Mouse (Mus musculus) limb, embryonic 15.5 days (tissue): ENCODE measurements around the gene Trp53tg5. TPM values are rescaled to one million over a fixed set of nuclear protein-coding genes. Genes with fewer than 3 reads are reported as not detected.

ENCODE experiments used
- ATAC-seq: fragments of 200-750 bp; cut with Nextera tagmentation; 2 replicates; pipeline ENCODE4 v1.8.0; 2017; ENCODE audit warnings: low read depth, moderate TSS enrichment; ENCODE audit not compliant: insufficient number of reproducible peaks, low FRiP score, low TSS enrichment
- H3K27ac ChIP-seq: fragments of 300-500 bp; sonication (generic); 2 replicates; pipeline ENCODE4 v1.5.1; 2015; ENCODE audit warnings: moderate library complexity, mild to moderate bottlenecking, inconsistent platforms
- H3K27me3 ChIP-seq: fragments of 300-500 bp; sonication (generic); 2 replicates; pipeline ENCODE4 v1.6.1; 2015; ENCODE audit warnings: inconsistent platforms
- H3K36me3 ChIP-seq: fragments of 300-500 bp; sonication (generic); 2 replicates; pipeline ENCODE4 v1.6.1; 2015; ENCODE audit warnings: inconsistent platforms
- H3K4me1 ChIP-seq: fragments of 300-500 bp; sonication (generic); 2 replicates; pipeline ENCODE4 v1.6.1; 2015; ENCODE audit warnings: inconsistent platforms
- H3K4me2 ChIP-seq: fragments of 300-500 bp; sonication (generic); 2 replicates; pipeline ENCODE4 v1.6.1; 2015; ENCODE audit warnings: mild to moderate bottlenecking, inconsistent platforms
- H3K4me3 ChIP-seq: fragments of 300-500 bp; sonication (generic); 2 replicates; pipeline ENCODE4 v1.5.1; 2015; ENCODE audit warnings: mild to moderate bottlenecking, inconsistent platforms
- H3K9ac ChIP-seq: fragments of 300-500 bp; sonication (generic); 2 replicates; pipeline ENCODE4 v1.6.1; 2015; ENCODE audit warnings: inconsistent platforms
- H3K9me3 ChIP-seq: fragments of 300-500 bp; sonication (generic); 2 replicates; pipeline ENCODE4 v1.6.1; 2016; ENCODE audit warnings: inconsistent platforms
- WGBS: fragments of 180-500 bp; shearing (Covaris S2); methylation state at CpG from one replicate; pipeline ENCODE4 v1.1.7; 2015; 5-methylcytosine and 5-hydroxymethylcytosine counted together
- polyA plus RNA-seq: library from polyadenylated mRNA; unstranded; fragments of >200 nt; fragmentation: Nextera tagmentation; extraction: Ambion mirVana; gene quantifications from 2 replicates; pipeline ENCODE4 v1.2.1, GENCODE M21; 2015

Trp53tg5 gene
- polyA plus RNA-seq, 1 experiment from 2014 or later: not detected

DNA sequence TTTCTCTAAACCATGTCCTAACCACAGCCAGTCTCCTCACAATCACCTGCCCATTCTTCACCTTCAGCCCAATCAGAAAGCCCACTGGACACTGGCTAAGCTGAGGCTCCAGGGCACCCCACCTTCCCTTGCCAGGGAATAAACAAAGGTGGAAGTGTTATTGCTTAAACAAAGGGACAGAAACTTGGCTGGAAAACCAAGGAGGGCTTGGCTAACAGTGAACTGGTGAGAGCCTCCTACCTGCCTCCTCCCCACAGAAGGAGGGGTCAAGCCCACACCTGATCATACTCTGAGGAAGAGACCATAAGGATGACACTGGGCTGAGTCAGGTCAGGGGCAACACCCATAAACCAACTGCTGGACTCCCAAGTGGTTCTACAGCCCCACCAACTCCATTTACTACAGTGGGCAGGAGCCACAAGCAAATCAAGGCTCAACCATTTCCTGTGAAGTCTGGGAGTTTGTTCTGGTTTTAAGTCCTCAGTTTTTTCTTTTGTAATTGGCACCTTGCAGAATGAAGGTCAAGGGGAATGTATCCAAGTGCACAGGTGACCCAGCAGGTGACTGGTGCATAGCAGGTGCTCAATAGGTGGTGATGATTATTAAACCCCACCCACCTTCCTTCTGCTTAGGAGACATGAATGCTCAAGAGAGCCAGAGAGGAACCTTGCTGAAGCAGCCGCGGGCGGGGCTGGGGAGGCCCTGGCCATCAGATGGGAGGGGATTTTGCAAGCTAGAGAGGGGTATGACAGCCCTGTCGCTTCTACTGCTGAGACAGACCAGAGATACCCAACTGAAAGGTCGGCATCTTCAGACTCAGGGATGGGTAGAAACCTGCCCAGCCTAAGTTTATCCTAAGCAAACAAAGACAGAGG, 38.1 kb downstream of the Trp53tg5 start:
- ATAC-seq: no peak
- peaks cover 97% of the 10 kb centered on the region for H3K4me1 ChIP-seq
- peak overlapping the region; percentile 86 for H3K27ac ChIP-seq
- H3K27me3 ChIP-seq: no peaks in the 10 kb centered on the region
- no peak overlapping the region for H3K4me3 ChIP-seq
- 35% methylated on average over 5 of the region's 5 CpGs for WGBS
- H3K4me2 ChIP-seq: 0 out of 2 replicates have a peak overlapping the region, but pooled peaks have one; percentile 10
- no peaks in the 10 kb centered on the region for H3K36me3 ChIP-seq
- H3K9me3 ChIP-seq: no peaks in the 10 kb centered on the region
- H3K9ac ChIP-seq: no peak overlapping the region

DNA sequence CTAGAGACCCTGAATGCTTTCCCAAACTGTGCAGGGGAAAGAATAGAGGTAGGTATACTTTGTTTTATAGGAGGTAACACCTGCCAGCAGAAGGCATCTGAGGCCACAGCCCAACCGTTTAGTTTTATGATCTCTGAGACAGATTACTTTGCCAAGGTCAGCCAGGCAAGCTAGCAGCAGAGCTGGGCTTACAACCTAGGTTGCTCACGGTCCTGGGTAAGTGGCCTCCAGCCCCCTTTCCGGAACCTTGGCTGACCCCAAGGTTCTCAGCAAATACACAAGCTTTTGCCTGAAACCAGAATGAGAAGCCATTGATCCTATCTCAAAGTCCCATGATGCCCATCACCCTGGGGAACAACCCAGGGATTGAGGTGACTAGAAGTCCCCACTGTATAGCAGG, 38.8 kb downstream of the Trp53tg5 start:
- peaks cover 90% of the 10 kb centered on the region for H3K4me1 ChIP-seq
- peaks cover 1% of the 10 kb centered on the region; the same call in 1 of the 2 replicates for H3K36me3 ChIP-seq
- H3K27me3 ChIP-seq: no peaks in the 10 kb centered on the region
- no peak overlapping the region for H3K4me2 ChIP-seq
- no peaks in the 10 kb centered on the region for H3K9me3 ChIP-seq
- WGBS: 51% methylated on average over 3 of the region's 3 CpGs
- H3K4me3 ChIP-seq: no peak overlapping the region
- no peak overlapping the region for H3K9ac ChIP-seq
- no peak for ATAC-seq
- H3K27ac ChIP-seq: no peak overlapping the region

GRCm38 (mm10) chr2:164433278-164433895, 40.1 kb downstream of the Trp53tg5 start:
- 59% methylated on average over 9 of the region's 9 CpGs for WGBS
- peaks cover 14% of the 10 kb centered on the region for H3K36me3 ChIP-seq
- ATAC-seq: 0 out of 2 replicates have a peak, but pooled peaks have one; percentile 11
- H3K9ac ChIP-seq: no peak overlapping the region
- H3K27me3 ChIP-seq: no peaks in the 10 kb centered on the region
- no peaks in the 10 kb centered on the region for H3K9me3 ChIP-seq
- H3K4me2 ChIP-seq: 0 out of 2 replicates have a peak overlapping the region, but pooled peaks have one; percentile 17
- H3K4me3 ChIP-seq: no peak overlapping the region
- peak overlapping the region; percentile 80 for H3K27ac ChIP-seq
- H3K4me1 ChIP-seq: peaks cover 77% of the 10 kb centered on the region

DNA sequence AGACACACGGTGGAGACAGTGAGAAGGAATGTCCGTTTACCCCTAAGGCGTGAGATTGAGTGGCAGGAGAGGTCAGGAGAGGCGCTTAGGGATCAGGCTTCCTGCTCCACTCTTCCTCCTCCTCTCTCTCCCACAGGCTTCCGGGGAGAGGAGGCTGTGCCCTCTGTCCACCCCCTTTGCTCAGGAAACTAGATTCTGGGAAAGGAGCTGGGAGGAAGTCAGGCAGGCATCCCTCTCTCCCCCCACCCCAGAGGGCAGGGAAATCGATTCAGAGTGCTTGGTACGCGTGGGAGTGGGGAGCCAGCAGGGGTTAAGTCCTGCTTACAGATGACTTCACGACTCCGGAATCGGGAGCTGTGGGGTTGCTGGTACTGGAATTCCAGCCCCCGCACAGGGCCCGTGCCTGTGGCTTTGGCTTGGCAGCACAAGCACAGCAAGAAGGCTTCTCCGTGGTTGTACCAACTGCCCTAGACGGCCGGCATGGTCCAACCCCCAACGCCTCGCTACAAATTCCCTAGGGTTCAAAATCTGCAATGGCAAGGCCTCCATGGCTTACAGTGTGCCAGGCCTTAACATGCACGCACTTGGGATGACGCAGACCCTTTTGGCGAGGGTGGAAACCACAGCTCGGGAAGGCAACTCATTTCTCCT, 40.9 kb downstream of the Trp53tg5 start:
- Histone ChIP-seq H3K9ac (no peak overlapping the region), H3K9me3 (no peaks in the 10 kb centered on the region), H3K27ac (peak overlapping the region; percentile 80), H3K4me2 (peak overlapping the region; percentile 17; the same call in 1 of the 2 replicates), H3K4me1 (peaks cover 72% of the 10 kb centered on the region), H3K27me3 (no peaks in the 10 kb centered on the region), H3K36me3 (peaks cover 21% of the 10 kb centered on the region), H3K4me3 (no peak overlapping the region)
- WGBS: 14% methylated on average over 22 of the region's 22 CpGs
- peak; percentile 41; the same call in 1 of the 2 replicates for ATAC-seq

DNA sequence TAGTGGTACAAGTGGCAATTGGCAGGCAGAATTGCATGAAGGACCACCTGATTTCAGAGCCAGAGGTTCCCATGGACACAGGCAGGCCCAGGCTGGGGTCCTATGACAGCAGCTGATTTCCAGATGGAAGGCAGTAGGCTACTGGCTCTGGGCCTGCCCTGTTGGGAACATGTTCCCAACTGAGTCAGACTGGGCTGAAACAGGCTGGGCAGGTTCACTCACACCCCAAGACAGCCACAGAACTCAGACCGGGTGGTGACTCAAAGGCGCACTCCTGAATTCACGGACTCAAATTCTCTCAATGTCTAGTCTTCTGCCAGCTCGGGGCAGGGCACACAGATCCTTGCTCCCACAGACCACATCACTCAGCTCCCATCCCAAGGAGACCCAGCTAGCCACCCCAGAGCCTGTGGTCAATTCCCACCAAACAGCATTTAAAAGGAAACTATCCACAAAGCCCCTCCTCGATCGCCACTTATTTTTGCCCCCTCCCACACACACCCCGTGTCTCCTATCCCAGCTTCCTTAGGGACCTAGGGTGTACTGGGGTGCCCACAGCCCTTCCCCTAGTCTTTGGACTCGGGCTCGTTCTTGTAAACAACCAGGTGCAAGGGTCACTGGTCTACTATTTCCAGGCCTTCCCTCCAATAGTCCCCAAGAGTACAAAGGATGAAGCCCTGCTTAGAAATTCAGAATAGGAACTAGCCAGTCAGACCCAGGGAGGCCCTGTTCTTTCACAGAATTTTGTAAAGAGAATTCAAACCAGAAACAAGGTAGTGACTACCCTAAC, 41.7 kb downstream of the Trp53tg5 start:
- WGBS: 50% methylated on average over 9 of the region's 9 CpGs
- Histone ChIP-seq H3K4me3 (no peak overlapping the region), H3K4me1 (peaks cover 65% of the 10 kb centered on the region), H3K27me3 (no peaks in the 10 kb centered on the region), H3K4me2 (peak overlapping the region; percentile 17; the same call in 1 of the 2 replicates), H3K27ac (peak overlapping the region; percentile 80), H3K9ac (no peak overlapping the region), H3K9me3 (no peaks in the 10 kb centered on the region), H3K36me3 (peaks cover 29% of the 10 kb centered on the region)
- ATAC-seq: no peak

DNA sequence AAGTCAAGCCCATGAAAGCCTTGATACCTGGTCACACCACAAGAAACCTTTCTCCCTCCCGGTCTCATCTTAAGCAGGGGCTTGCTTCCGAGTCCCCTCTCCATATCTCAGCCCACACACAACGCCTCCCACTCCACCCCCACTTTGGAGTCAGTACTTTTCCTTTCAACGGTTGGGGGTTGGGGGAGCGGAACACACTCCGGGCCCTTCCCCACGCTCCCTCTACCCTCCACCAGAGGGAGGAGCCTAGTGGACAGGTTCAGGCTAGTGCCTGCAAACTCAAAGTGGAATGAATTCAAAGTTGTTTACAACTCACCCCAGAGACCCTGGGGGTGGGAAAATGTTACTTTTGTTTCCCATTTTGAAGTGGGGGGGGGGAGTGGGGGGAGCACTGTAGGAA, 42.8 kb downstream of the Trp53tg5 start:
- WGBS: 20% methylated on average over 7 of the region's 7 CpGs
- Histone ChIP-seq H3K27ac (peak overlapping the region; percentile 2), H3K4me2 (no peak overlapping the region), H3K4me3 (no peak overlapping the region), H3K4me1 (peaks cover 53% of the 10 kb centered on the region), H3K36me3 (peaks cover 41% of the 10 kb centered on the region), H3K9me3 (no peaks in the 10 kb centered on the region), H3K27me3 (no peaks in the 10 kb centered on the region; the same call in 1 of the 2 replicates), H3K9ac (no peak overlapping the region)
- no peak for ATAC-seq

- Histone ChIP-seq H3K36me3 (peaks cover 45% of the 10 kb centered on the region), H3K27me3 (no peaks in the 10 kb centered on the region; the same call in 1 of the 2 replicates), H3K4me1 (peaks cover 47% of the 10 kb centered on the region), H3K27ac (peak overlapping the region; percentile 2; the same call in 1 of the 2 replicates), H3K4me3 (no peak overlapping the region), H3K9ac (no peak overlapping the region), H3K9me3 (no peaks in the 10 kb centered on the region), H3K4me2 (no peak overlapping the region)
- no peak for ATAC-seq
- WGBS: 49% methylated on average over 15 of the region's 15 CpGs
These were observed 43.5 kb downstream of the Trp53tg5 start for GRCm38 (mm10) chr2:164429881-164430615.

- no peak overlapping the region for H3K4me2 ChIP-seq
- 43% methylated on average over 5 of the region's 5 CpGs for WGBS
- peaks cover 57% of the 10 kb centered on the region for H3K36me3 ChIP-seq
- H3K4me3 ChIP-seq: no peak overlapping the region
- no peak for ATAC-seq
- no peaks in the 10 kb centered on the region; the same call in 1 of the 2 replicates for H3K27me3 ChIP-seq
- H3K4me1 ChIP-seq: peaks cover 31% of the 10 kb centered on the region
- no peak overlapping the region for H3K27ac ChIP-seq
- no peak overlapping the region for H3K9ac ChIP-seq
- no peaks in the 10 kb centered on the region for H3K9me3 ChIP-seq
These were observed 45.1 kb downstream of the Trp53tg5 start for GRCm38 (mm10) chr2:164428451-164428850.

DNA sequence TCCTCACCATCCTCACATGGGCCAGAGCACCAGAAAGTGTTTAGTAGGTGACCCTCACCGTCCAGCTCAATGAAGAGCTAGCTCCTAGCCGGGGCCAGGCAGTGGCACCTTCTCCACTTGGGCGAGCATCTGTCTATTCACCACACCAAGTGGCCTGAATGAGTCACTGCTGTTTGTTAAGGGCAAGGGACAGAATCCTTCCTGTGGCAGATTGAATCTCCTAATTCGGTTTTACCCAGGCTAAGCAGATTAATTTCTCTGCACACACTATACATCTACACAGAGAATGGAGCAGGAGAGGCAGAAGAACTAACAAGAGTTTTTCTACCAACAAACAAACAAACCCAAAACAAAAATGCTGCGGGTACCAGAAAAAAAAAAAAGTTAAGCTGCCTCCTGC, 46.6 kb downstream of the Trp53tg5 start:
- Histone ChIP-seq H3K36me3 (peaks cover 60% of the 10 kb centered on the region), H3K27me3 (no peaks in the 10 kb centered on the region; the same call in 1 of the 2 replicates)
- WGBS: 88% methylated on average over 5 of the region's 5 CpGs

DNA sequence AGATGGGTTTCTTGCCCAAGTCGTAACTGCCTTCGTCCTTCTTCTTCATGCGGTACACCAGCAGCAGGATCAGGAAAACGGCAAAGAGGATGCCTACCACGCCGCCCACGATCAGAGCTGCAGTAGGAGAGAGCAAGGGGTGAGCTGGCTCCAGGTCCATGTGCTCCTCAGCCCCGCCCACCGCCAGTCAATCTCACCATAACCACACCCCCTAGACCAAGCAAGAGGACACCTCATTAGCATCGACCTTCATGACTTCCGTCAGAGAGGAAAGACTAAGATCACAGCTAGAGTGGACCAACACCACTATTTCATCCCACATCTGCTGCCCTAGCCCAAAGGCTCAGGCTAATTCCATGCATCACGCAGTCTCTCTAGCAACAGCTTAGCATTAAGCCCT, 47.4 kb downstream of the Trp53tg5 start:
- ATAC-seq: no peak
- 35% methylated on average over 12 of the region's 12 CpGs for WGBS
- peaks cover 21% of the 10 kb centered on the region for H3K4me1 ChIP-seq
- no peaks in the 10 kb centered on the region for H3K9me3 ChIP-seq
- no peak overlapping the region for H3K9ac ChIP-seq
- H3K36me3 ChIP-seq: peaks cover 60% of the 10 kb centered on the region
- H3K4me2 ChIP-seq: no peak overlapping the region
- no peak overlapping the region for H3K4me3 ChIP-seq
- H3K27ac ChIP-seq: no peak overlapping the region
- H3K27me3 ChIP-seq: no peaks in the 10 kb centered on the region; the same call in 1 of the 2 replicates

More for the DNA sequence above, 46.6 kb downstream of the Trp53tg5 start:
- no peak overlapping the region for H3K4me2 ChIP-seq
- no peak overlapping the region for H3K9ac ChIP-seq
- no peak for ATAC-seq
- H3K4me1 ChIP-seq: peaks cover 27% of the 10 kb centered on the region
- no peak overlapping the region for H3K4me3 ChIP-seq
- H3K27ac ChIP-seq: no peak overlapping the region
- H3K9me3 ChIP-seq: no peaks in the 10 kb centered on the region
